Mouse (Mus musculus): ENCODE data around the gene Vmn2r53. TPM values are rescaled to one million over a fixed set of nuclear protein-coding genes. Genes with fewer than 3 reads are reported as not detected.
"Not testable (repeated sequence)": the region's sequence is repeated elsewhere in the genome, so short reads cannot be mapped to it uniquely, and the experiment has no call there.

Vmn2r53 gene
- under 0.01 TPM in 1 of 2 replicates, not detected in the other for total RNA-seq (2017)

DNA sequence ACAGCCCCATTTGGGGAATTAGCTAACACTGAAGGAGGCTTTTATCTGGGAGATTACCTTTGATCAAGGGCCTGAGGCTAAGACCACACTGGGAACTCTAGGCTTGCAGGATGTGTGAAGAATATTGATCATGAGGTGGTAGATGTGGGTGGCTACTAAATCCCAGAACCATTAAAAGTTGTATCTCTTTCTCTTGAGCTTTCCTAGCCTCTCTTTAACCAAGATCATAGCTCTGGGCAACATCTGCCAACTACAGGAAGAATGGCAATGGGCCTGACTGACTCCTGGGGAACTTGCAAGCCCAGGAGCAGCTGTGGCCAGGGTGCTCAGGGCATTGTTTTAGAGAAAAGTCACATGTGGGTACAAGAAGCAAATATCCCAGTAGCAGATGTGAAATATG, at the start of gene Vmn2r53:
TSS of gene Vmn2r53 (minus strand) at position 101 of the 400 bp plus-strand sequence.
- no peak for ATAC-seq (replicated peaks; ENCODE audit: low read depth, poor library complexity, severe bottlenecking)

GRCm38 (mm10) chr7:12640219-12640618, 31.6 kb upstream of the Vmn2r53 start, which contains the start of gene Vmn2r54:
Gene Vmn2r54 (minus strand): TSS chr7:12640319.
- not testable (repeated sequence) for ATAC-seq (replicated peaks; ENCODE audit: low read depth, poor library complexity, severe bottlenecking)

Other genes starting within 250 kb of the Vmn2r53 start
- gene Vmn1r84, start 239.5 kb downstream of the Vmn2r53 start, total RNA-seq (2017) = not detected in 2 replicates
- gene Zfp551, start 186.0 kb downstream of the Vmn2r53 start, total RNA-seq (2017) = 2.5 and 5.3 TPM in 2 replicates
- gene Zfp606, start 130.5 kb downstream of the Vmn2r53 start, total RNA-seq (2017) = 13.8 and 14.4 TPM in 2 replicates
- gene 2900092C05Rik, start 96.3 kb downstream of the Vmn2r53 start, total RNA-seq (2017) = not detected in 2 replicates
- gene Vmn2r54, start 31.5 kb upstream of the Vmn2r53 start, total RNA-seq (2017) = not detected in 2 replicates
- not detected in 2 replicates for gene Vmn2r55, start 76.2 kb upstream of the Vmn2r53 start, total RNA-seq (2017)
- gene Vmn2r56, start 126.2 kb upstream of the Vmn2r53 start, total RNA-seq (2017) = not detected in 2 replicates
- gene Zscan18, start 194.8 kb upstream of the Vmn2r53 start, total RNA-seq (2017) = 2.7 and 5.7 TPM in 2 replicates
- gene Zfp329, start 210.1 kb upstream of the Vmn2r53 start, total RNA-seq (2017) = 9.8 and 11.9 TPM in 2 replicates
- gene Zfp110, start 226.0 kb upstream of the Vmn2r53 start, total RNA-seq (2017) = 25.2 and 44.3 TPM in 2 replicates

All from common myeloid progenitor, adult 5-6 weeks (primary cell).